In genomic region chr16:57340613-57340898, GRCm38 (mm10) we compare ENCODE assay signal across 27 mouse cellular contexts. TPM values are rescaled to one million over a fixed set of nuclear protein-coding genes. Genes with fewer than 3 reads are reported as not detected.
DNase-seq lines count a peak whose midpoint lies in the region; ATAC-seq and TF ChIP-seq lines count a peak whose summit lies in the region.
"Had no signal": no experiment of that assay in that cellular context is flagged by ENCODE, and none has a peak within 500 bp of the region (broad histone marks: within the 10 kb centered on the region; RNA-seq: fewer than 3 reads in every experiment).

No protein-coding gene starts in this region.

- no peak overlapping the region for H3K9ac ChIP-seq in forebrain, embryonic 14.5 days (ENCODE audit: low read length)
- no peak overlapping the region for H3K9ac ChIP-seq in forebrain, embryonic 11.5 days (ENCODE audit: low read length)
- no peak overlapping the region for H3K9ac ChIP-seq in lung, postnatal 0 days (replicated peaks; ENCODE audit: low read depth)
- H3K9ac ChIP-seq in limb, embryonic 15.5 days: no peak overlapping the region
- H3K9ac ChIP-seq in intestine, embryonic 15.5 days: no peak overlapping the region
- no peak overlapping the region for H3K9ac ChIP-seq in hindbrain, embryonic 13.5 days
- H3K9ac ChIP-seq: forebrain, embryonic 13.5 days; heart, embryonic 15.5 days; hindbrain, embryonic 14.5 days; liver, postnatal 0 days; neural tube, embryonic 12.5 days; stomach, embryonic 15.5 days had no signal

- peak; percentile 24 for DNase-seq in forebrain, embryonic 14.5 days (ENCODE audit: low spot score)
- DNase-seq in forebrain, embryonic 11.5 days (ENCODE audit: low spot score): no peak
- DNase-seq in lung, postnatal 0 days (ENCODE audit: low spot score): peak; percentile 47
- no peak for DNase-seq in lung, postnatal 14 days
- DNase-seq in adipocyte (ENCODE audit: low spot score): peak; percentile 26
- DNase-seq: adrenal gland, postnatal 14 days; cerebellum, adult 9-10 months; gastrocnemius, adult 2 months; heart, postnatal 36 days; kidney, adult 9 months; kidney, postnatal 14 days; layer of hippocampus, postnatal 36 days; liver, postnatal 0 days; right cerebral cortex, postnatal 4 days; thymus, adult 18-20 months had no signal

- H3K4me1 ChIP-seq in forebrain, embryonic 14.5 days (ENCODE audit: control insufficient read depth, insufficient read depth, low read length): no peaks in the 10 kb centered on the region
- H3K4me1 ChIP-seq in forebrain, embryonic 11.5 days (replicated peaks; ENCODE audit: control insufficient read depth, insufficient read depth, low read length): no peaks in the 10 kb centered on the region
- H3K4me1 ChIP-seq in lung, postnatal 0 days (ENCODE audit: insufficient read depth, low read depth, low read length): peaks cover 4% of the 10 kb centered on the region
- H3K4me1 ChIP-seq in limb, embryonic 15.5 days: peaks cover 38% of the 10 kb centered on the region
- H3K4me1 ChIP-seq in intestine, embryonic 15.5 days (replicated peaks): no peaks in the 10 kb centered on the region; the same call in 1 of the 2 replicates
- no peaks in the 10 kb centered on the region for H3K4me1 ChIP-seq in hindbrain, embryonic 13.5 days (replicated peaks)
- H3K4me1 ChIP-seq: neural tube, embryonic 12.5 days; stomach, embryonic 15.5 days had no signal

- H3K4me3 ChIP-seq in forebrain, embryonic 14.5 days (ENCODE audit: low read depth, low read length): no peak overlapping the region
- no peak overlapping the region for H3K4me3 ChIP-seq in forebrain, embryonic 11.5 days (ENCODE audit: low read depth, low read length)
- no peak overlapping the region for H3K4me3 ChIP-seq in lung, postnatal 0 days (ENCODE audit: low read depth, low read length)
- H3K4me3 ChIP-seq in limb, embryonic 15.5 days: no peak overlapping the region
- no peak overlapping the region for H3K4me3 ChIP-seq in intestine, embryonic 15.5 days (replicated peaks)
- H3K4me3 ChIP-seq in hindbrain, embryonic 13.5 days: no peak overlapping the region
- H3K4me3 ChIP-seq: erythroblast, embryonic 14.5 days; forebrain, embryonic 13.5 days; gastrocnemius, adult 2 months; heart, embryonic 15.5 days; neural tube, embryonic 12.5 days; stomach, embryonic 15.5 days had no signal

- WGBS in forebrain, embryonic 14.5 days: 43% methylated on average over 5 of the region's 5 CpGs
- 63% methylated on average over 5 of the region's 5 CpGs for WGBS in forebrain, embryonic 11.5 days
- WGBS in lung, postnatal 0 days: 33% methylated on average over 5 of the region's 5 CpGs
- WGBS in limb, embryonic 15.5 days: 34% methylated on average over 5 of the region's 5 CpGs
- 63% methylated on average over 5 of the region's 5 CpGs for WGBS in intestine, embryonic 15.5 days
- WGBS in hindbrain, embryonic 13.5 days: 70% methylated on average over 5 of the region's 5 CpGs

- H3K36me3 ChIP-seq in forebrain, embryonic 14.5 days (ENCODE audit: control insufficient read depth, insufficient read depth, low read length): no peaks in the 10 kb centered on the region
- no peaks in the 10 kb centered on the region for H3K36me3 ChIP-seq in forebrain, embryonic 11.5 days (ENCODE audit: control insufficient read depth, insufficient read depth, low read length)
- no peaks in the 10 kb centered on the region for H3K36me3 ChIP-seq in lung, postnatal 0 days (ENCODE audit: insufficient read depth, low read length)
- H3K36me3 ChIP-seq in limb, embryonic 15.5 days: no peaks in the 10 kb centered on the region
- no peaks in the 10 kb centered on the region for H3K36me3 ChIP-seq in intestine, embryonic 15.5 days
- no peaks in the 10 kb centered on the region for H3K36me3 ChIP-seq in hindbrain, embryonic 13.5 days
- H3K36me3 ChIP-seq: heart, embryonic 15.5 days; neural tube, embryonic 12.5 days; stomach, embryonic 15.5 days had no signal

- TF ChIP-seq CTCF in lung, postnatal 0 days (IDR thresholded peaks at IDR 0.05): no peak

- ATAC-seq in forebrain, embryonic 14.5 days: no peak
- no peak for ATAC-seq in forebrain, embryonic 11.5 days (replicated peaks; ENCODE audit: low FRiP score)
- ATAC-seq in lung, postnatal 0 days: no peak
- ATAC-seq in limb, embryonic 15.5 days (ENCODE audit: insufficient number of reproducible peaks, low FRiP score, low TSS enrichment, low read depth): no peak
- ATAC-seq in intestine, embryonic 15.5 days: no peak
- ATAC-seq in hindbrain, embryonic 13.5 days (ENCODE audit: low FRiP score): no peak
- ATAC-seq: intestine, embryonic 16.5 days; liver, postnatal 0 days had no signal

- H3K27me3 ChIP-seq in forebrain, embryonic 14.5 days (replicated peaks; ENCODE audit: control insufficient read depth, insufficient read depth, low read length): no peaks in the 10 kb centered on the region
- no peaks in the 10 kb centered on the region for H3K27me3 ChIP-seq in forebrain, embryonic 11.5 days (ENCODE audit: control insufficient read depth, insufficient read depth, low read length)
- H3K27me3 ChIP-seq in lung, postnatal 0 days (replicated peaks; ENCODE audit: insufficient read depth, low read length): no peaks in the 10 kb centered on the region
- no peaks in the 10 kb centered on the region for H3K27me3 ChIP-seq in limb, embryonic 15.5 days
- no peaks in the 10 kb centered on the region for H3K27me3 ChIP-seq in intestine, embryonic 15.5 days (replicated peaks)
- H3K27me3 ChIP-seq in hindbrain, embryonic 13.5 days: no peaks in the 10 kb centered on the region
- H3K27me3 ChIP-seq: forebrain, embryonic 13.5 days; heart, embryonic 15.5 days; neural tube, embryonic 12.5 days; stomach, embryonic 15.5 days had no signal

- H3K27ac ChIP-seq in forebrain, embryonic 14.5 days (ENCODE audit: low read depth, low read length): no peak overlapping the region
- no peak overlapping the region for H3K27ac ChIP-seq in forebrain, embryonic 11.5 days (ENCODE audit: low read depth, low read length)
- no peak overlapping the region for H3K27ac ChIP-seq in lung, postnatal 0 days (ENCODE audit: low read length)
- peak overlapping the region; percentile 17 for H3K27ac ChIP-seq in limb, embryonic 15.5 days
- H3K27ac ChIP-seq in intestine, embryonic 15.5 days: no peak overlapping the region
- no peak overlapping the region for H3K27ac ChIP-seq in hindbrain, embryonic 13.5 days
- H3K27ac ChIP-seq: forebrain, embryonic 13.5 days; gastrocnemius, adult 2 months; heart, embryonic 15.5 days; hindbrain, embryonic 14.5 days; neural tube, embryonic 12.5 days; stomach, embryonic 15.5 days had no signal

- H3K9me3 ChIP-seq in forebrain, embryonic 14.5 days (replicated peaks; ENCODE audit: control insufficient read depth, low read length): no peaks in the 10 kb centered on the region
- H3K9me3 ChIP-seq in forebrain, embryonic 11.5 days (ENCODE audit: control insufficient read depth, low read length): no peaks in the 10 kb centered on the region
- no peaks in the 10 kb centered on the region for H3K9me3 ChIP-seq in lung, postnatal 0 days (ENCODE audit: low read length)
- H3K9me3 ChIP-seq in limb, embryonic 15.5 days: no peaks in the 10 kb centered on the region
- H3K9me3 ChIP-seq in intestine, embryonic 15.5 days: no peaks in the 10 kb centered on the region
- H3K9me3 ChIP-seq in hindbrain, embryonic 13.5 days: no peaks in the 10 kb centered on the region
- H3K9me3 ChIP-seq: forebrain, embryonic 13.5 days; heart, embryonic 15.5 days; neural tube, embryonic 12.5 days; stomach, embryonic 15.5 days had no signal

- no peak overlapping the region for H3K4me2 ChIP-seq in forebrain, embryonic 14.5 days (ENCODE audit: low read length)
- H3K4me2 ChIP-seq in forebrain, embryonic 11.5 days (ENCODE audit: low read depth, low read length, severe bottlenecking): no peak overlapping the region
- H3K4me2 ChIP-seq in lung, postnatal 0 days (replicated peaks; ENCODE audit: low read depth, low read length): no peak overlapping the region
- no peak overlapping the region for H3K4me2 ChIP-seq in limb, embryonic 15.5 days
- no peak overlapping the region for H3K4me2 ChIP-seq in intestine, embryonic 15.5 days (replicated peaks)
- no peak overlapping the region for H3K4me2 ChIP-seq in hindbrain, embryonic 13.5 days
- H3K4me2 ChIP-seq: forebrain, embryonic 13.5 days; heart, embryonic 15.5 days; hindbrain, embryonic 14.5 days; liver, embryonic 11.5 days; midbrain, embryonic 11.5 days; neural tube, embryonic 12.5 days; stomach, embryonic 15.5 days had no signal

- no peak for TF ChIP-seq EP300 in lung, postnatal 0 days (IDR thresholded peaks at IDR 0.05)

RNA-seq across cellular contexts. Expression of gene Filip1l, which starts 12.3 kb away (rescaled TPM):
- polyA plus RNA-seq in forebrain, embryonic 14.5 days (2014; fragmentation: Nextera tagmentation; extraction: Ambion mirVana): 2.2 and 2.5 TPM in 2 replicates
- polyA plus RNA-seq in forebrain, embryonic 11.5 days (2014; fragmentation: Nextera tagmentation; extraction: Ambion mirVana): 8.1 and 10.0 TPM in 2 replicates
- 37.7 and 41.6 TPM in 2 replicates for polyA plus RNA-seq in lung, postnatal 0 days (2015; fragmentation: Nextera tagmentation; extraction: Ambion mirVana)
- 46.3 and 46.8 TPM in 2 replicates for polyA plus RNA-seq in limb, embryonic 15.5 days (2015; fragmentation: Nextera tagmentation; extraction: Ambion mirVana)
- polyA plus RNA-seq in intestine, embryonic 15.5 days (2015; fragmentation: Nextera tagmentation; extraction: Ambion mirVana): 33.0 and 34.0 TPM in 2 replicates
- 3.3 and 3.6 TPM in 2 replicates for polyA plus RNA-seq in hindbrain, embryonic 13.5 days (2015; fragmentation: Nextera tagmentation; extraction: Ambion mirVana)
- polyA plus RNA-seq: erythroblast, embryonic 14.5 days had no signal

RNA-seq across cellular contexts. Expression of gene Tmem30c, which starts 47.9 kb away (rescaled TPM):
- 0.37 TPM in 1 of 2 replicates, not detected in the other for polyA plus RNA-seq in forebrain, embryonic 14.5 days (2014; fragmentation: Nextera tagmentation; extraction: Ambion mirVana)
- polyA plus RNA-seq in forebrain, embryonic 11.5 days (2014; fragmentation: Nextera tagmentation; extraction: Ambion mirVana): 0.24 TPM in 1 of 2 replicates, not detected in the other
- polyA plus RNA-seq in lung, postnatal 0 days (2015; fragmentation: Nextera tagmentation; extraction: Ambion mirVana): 0.04 TPM in 1 of 2 replicates, not detected in the other
- polyA plus RNA-seq in limb, embryonic 15.5 days (2015; fragmentation: Nextera tagmentation; extraction: Ambion mirVana): not detected in 2 replicates
- polyA plus RNA-seq in intestine, embryonic 15.5 days (2015; fragmentation: Nextera tagmentation; extraction: Ambion mirVana): not detected in 2 replicates
- polyA plus RNA-seq in hindbrain, embryonic 13.5 days (2015; fragmentation: Nextera tagmentation; extraction: Ambion mirVana): 0.12 and 0.18 TPM in 2 replicates
- polyA plus RNA-seq: erythroblast, embryonic 14.5 days; heart, embryonic 15.5 days; intestine, embryonic 16.5 days; liver, embryonic 11.5 days; liver, postnatal 0 days had no signal

Comparison
In these comparisons a context has a peak if more than half of its experiments do, and no peak if none do; other contexts are left out.
1. DNase-seq: peak in forebrain, embryonic 14.5 days (single experiment), lung, postnatal 0 days (single experiment) and adipocyte (single experiment); none in forebrain, embryonic 11.5 days (single experiment) and lung, postnatal 14 days (single experiment).